Mouse (Mus musculus): Measurements from ENCODE around the gene Cfap44. TPM values are rescaled to one million over a fixed set of nuclear protein-coding genes. Genes with fewer than 3 reads are reported as not detected.

The Cfap44 gene
- polyA plus RNA-seq, 1 experiment from 2014 or later: 0.74 TPM

GRCm38 (mm10) chr16:44526044-44526443 is 131.4 kb downstream of the Cfap44 start:
- no peaks in the 10 kb centered on the region for H3K9me3 ChIP-seq (ENCODE audit: low read length)
- 86% methylated on average over 1 of the region's 1 CpGs for WGBS
- H3K4me2 ChIP-seq (replicated peaks; ENCODE audit: low read depth, low read length): no peak overlapping the region

GRCm38 (mm10) chr16:44526689-44527088 is 132.1 kb downstream of the Cfap44 start:
- H3K9me3 ChIP-seq (ENCODE audit: low read length): no peaks in the 10 kb centered on the region
- H3K4me3 ChIP-seq (ENCODE audit: low read length): no peak overlapping the region
- no peak for ATAC-seq (ENCODE audit: low FRiP score, low TSS enrichment)
- H3K4me1 ChIP-seq (ENCODE audit: insufficient read depth, low read length): peaks cover 51% of the 10 kb centered on the region
- H3K4me2 ChIP-seq (replicated peaks; ENCODE audit: low read depth, low read length): no peak overlapping the region
- H3K27ac ChIP-seq (ENCODE audit: low read length): peak overlapping the region; percentile 20; the same call in 1 of the 2 replicates
- peak overlapping the region; percentile 31; the same call in 1 of the 2 replicates for H3K9ac ChIP-seq (replicated peaks; ENCODE audit: low read length)
- H3K36me3 ChIP-seq (ENCODE audit: insufficient read depth, low read length): no peaks in the 10 kb centered on the region
- 29% methylated on average over 12 of the region's 12 CpGs for WGBS
- H3K27me3 ChIP-seq (ENCODE audit: insufficient read depth, low read length): no peaks in the 10 kb centered on the region

More at GRCm38 (mm10) chr16:44526044-44526443, 131.4 kb downstream of the Cfap44 start:
- no peak for ATAC-seq (ENCODE audit: low FRiP score, low TSS enrichment)
- Histone ChIP-seq H3K4me3 (ENCODE audit: low read length) (no peak overlapping the region), H3K27ac (ENCODE audit: low read length) (no peak overlapping the region), H3K9ac (replicated peaks; ENCODE audit: low read length) (no peak overlapping the region), H3K27me3 (ENCODE audit: insufficient read depth, low read length) (no peaks in the 10 kb centered on the region), H3K36me3 (ENCODE audit: insufficient read depth, low read length) (peaks cover under 1% of the 10 kb centered on the region), H3K4me1 (ENCODE audit: insufficient read depth, low read length) (peaks cover 45% of the 10 kb centered on the region)

- H3K9me3 ChIP-seq (ENCODE audit: low read length): no peaks in the 10 kb centered on the region
- ATAC-seq (ENCODE audit: low FRiP score, low TSS enrichment): no peak
- H3K27me3 ChIP-seq (ENCODE audit: insufficient read depth, low read length): no peaks in the 10 kb centered on the region
- WGBS: 41% methylated on average over 11 of the region's 11 CpGs
- H3K4me1 ChIP-seq (ENCODE audit: insufficient read depth, low read length): peaks cover 54% of the 10 kb centered on the region
- no peak overlapping the region for H3K27ac ChIP-seq (ENCODE audit: low read length)
- H3K4me3 ChIP-seq (ENCODE audit: low read length): no peak overlapping the region
- H3K4me2 ChIP-seq (replicated peaks; ENCODE audit: low read depth, low read length): no peak overlapping the region
- peaks cover 4% of the 10 kb centered on the region; the same call in 1 of the 2 replicates for H3K36me3 ChIP-seq (ENCODE audit: insufficient read depth, low read length)
- no peak overlapping the region for H3K9ac ChIP-seq (replicated peaks; ENCODE audit: low read length)
Measured at GRCm38 (mm10) chr16:44527218-44527905, 132.8 kb downstream of the Cfap44 start.

- Histone ChIP-seq H3K9me3 (ENCODE audit: low read length) (no peaks in the 10 kb centered on the region), H3K4me1 (ENCODE audit: insufficient read depth, low read length) (peaks cover 70% of the 10 kb centered on the region), H3K36me3 (ENCODE audit: insufficient read depth, low read length) (peaks cover 7% of the 10 kb centered on the region; the same call in 1 of the 2 replicates), H3K27me3 (ENCODE audit: insufficient read depth, low read length) (no peaks in the 10 kb centered on the region), H3K4me3 (ENCODE audit: low read length) (no peak overlapping the region), H3K9ac (replicated peaks; ENCODE audit: low read length) (no peak overlapping the region), H3K4me2 (replicated peaks; ENCODE audit: low read depth, low read length) (no peak overlapping the region), H3K27ac (ENCODE audit: low read length) (no peak overlapping the region)
- WGBS: 79% methylated on average over 7 of the region's 7 CpGs
- ATAC-seq (ENCODE audit: low FRiP score, low TSS enrichment): no peak
Measured at GRCm38 (mm10) chr16:44528955-44529354, 134.4 kb downstream of the Cfap44 start.

DNA sequence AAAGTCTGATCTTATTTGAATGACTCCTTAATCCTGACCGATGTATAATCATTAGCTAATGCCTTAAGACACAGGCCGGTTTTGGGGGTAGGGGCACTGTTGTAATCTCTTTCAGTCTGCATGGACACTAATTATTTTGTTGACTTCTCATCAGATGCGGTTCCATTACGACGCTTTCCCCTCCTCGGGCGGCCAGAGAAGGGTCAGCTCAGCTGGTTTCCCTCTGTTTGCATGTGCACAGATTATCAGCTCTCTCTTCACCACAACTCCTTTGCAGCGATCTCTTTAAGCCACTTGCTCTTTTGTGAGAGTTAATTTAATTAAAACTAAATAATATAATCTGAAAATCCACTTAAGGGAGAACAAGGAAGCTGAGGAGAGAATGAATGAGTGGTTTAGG is 135.1 kb downstream of the Cfap44 start:
- no peak for ATAC-seq (ENCODE audit: low FRiP score, low TSS enrichment)
- peak overlapping the region; percentile 12; the same call in 1 of the 2 replicates for H3K4me2 ChIP-seq (replicated peaks; ENCODE audit: low read depth, low read length)
- no peak overlapping the region for H3K4me3 ChIP-seq (ENCODE audit: low read length)
- H3K27me3 ChIP-seq (ENCODE audit: insufficient read depth, low read length): no peaks in the 10 kb centered on the region
- H3K9ac ChIP-seq (replicated peaks; ENCODE audit: low read length): no peak overlapping the region
- WGBS: 49% methylated on average over 8 of the region's 8 CpGs
- no peaks in the 10 kb centered on the region for H3K9me3 ChIP-seq (ENCODE audit: low read length)
- H3K4me1 ChIP-seq (ENCODE audit: insufficient read depth, low read length): peaks cover 75% of the 10 kb centered on the region
- peaks cover 7% of the 10 kb centered on the region; the same call in 1 of the 2 replicates for H3K36me3 ChIP-seq (ENCODE audit: insufficient read depth, low read length)
- 0 out of 2 replicates have a peak overlapping the region, but pooled peaks have one; percentile 29 for H3K27ac ChIP-seq (ENCODE audit: low read length)

DNA sequence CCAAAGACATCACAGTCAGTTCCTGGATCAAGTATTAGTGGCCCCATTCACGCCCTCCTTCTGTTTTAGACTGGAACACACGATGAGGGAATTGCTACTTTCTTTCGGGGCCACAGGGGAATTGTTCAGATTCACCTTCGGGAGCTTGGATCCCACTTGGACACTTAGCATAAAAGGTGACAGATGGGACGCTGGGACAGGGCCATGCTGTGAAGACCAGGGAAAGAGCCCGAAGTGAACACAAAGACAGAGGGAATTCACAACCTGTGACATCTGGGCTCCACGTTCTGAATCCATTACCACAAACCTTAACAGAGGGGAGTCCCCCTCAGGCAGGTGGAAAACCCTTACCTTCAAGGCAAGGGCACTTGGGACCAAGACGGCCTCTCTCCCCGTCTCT is 135.6 kb downstream of the Cfap44 start:
- no peak overlapping the region for H3K27ac ChIP-seq (ENCODE audit: low read length)
- H3K27me3 ChIP-seq (ENCODE audit: insufficient read depth, low read length): no peaks in the 10 kb centered on the region
- WGBS: 32% methylated on average over 9 of the region's 9 CpGs
- ATAC-seq (ENCODE audit: low FRiP score, low TSS enrichment): no peak
- H3K9me3 ChIP-seq (ENCODE audit: low read length): no peaks in the 10 kb centered on the region
- peaks cover 7% of the 10 kb centered on the region; the same call in 1 of the 2 replicates for H3K36me3 ChIP-seq (ENCODE audit: insufficient read depth, low read length)
- H3K4me3 ChIP-seq (ENCODE audit: low read length): no peak overlapping the region
- no peak overlapping the region for H3K9ac ChIP-seq (replicated peaks; ENCODE audit: low read length)
- peak overlapping the region; percentile 54 for H3K4me2 ChIP-seq (replicated peaks; ENCODE audit: low read depth, low read length)
- peaks cover 75% of the 10 kb centered on the region for H3K4me1 ChIP-seq (ENCODE audit: insufficient read depth, low read length)

GRCm38 (mm10) chr16:44530829-44531228 is 136.2 kb downstream of the Cfap44 start:
- peak overlapping the region; percentile 40; the same call in 1 of the 2 replicates for H3K27ac ChIP-seq (ENCODE audit: low read length)
- peaks cover 7% of the 10 kb centered on the region; the same call in 1 of the 2 replicates for H3K36me3 ChIP-seq (ENCODE audit: insufficient read depth, low read length)
- peak overlapping the region; percentile 27 for H3K4me3 ChIP-seq (ENCODE audit: low read length)
- H3K27me3 ChIP-seq (ENCODE audit: insufficient read depth, low read length): no peaks in the 10 kb centered on the region
- H3K9me3 ChIP-seq (ENCODE audit: low read length): no peaks in the 10 kb centered on the region
- WGBS: 8% methylated on average over 7 of the region's 7 CpGs
- peak; percentile 76; the same call in 1 of the 2 replicates for ATAC-seq (ENCODE audit: low FRiP score, low TSS enrichment)
- H3K9ac ChIP-seq (replicated peaks; ENCODE audit: low read length): peak overlapping the region; percentile 51; the same call in 1 of the 2 replicates
- H3K4me1 ChIP-seq (ENCODE audit: insufficient read depth, low read length): peaks cover 75% of the 10 kb centered on the region
- peak overlapping the region; percentile 54 for H3K4me2 ChIP-seq (replicated peaks; ENCODE audit: low read depth, low read length)

- Histone ChIP-seq H3K9ac (replicated peaks; ENCODE audit: low read length) (peak overlapping the region; percentile 51; the same call in 1 of the 2 replicates), H3K27ac (ENCODE audit: low read length) (peak overlapping the region; percentile 40; the same call in 1 of the 2 replicates), H3K4me2 (replicated peaks; ENCODE audit: low read depth, low read length) (peak overlapping the region; percentile 54), H3K4me3 (ENCODE audit: low read length) (peak overlapping the region; percentile 27), H3K27me3 (ENCODE audit: insufficient read depth, low read length) (no peaks in the 10 kb centered on the region), H3K36me3 (ENCODE audit: insufficient read depth, low read length) (peaks cover 7% of the 10 kb centered on the region; the same call in 1 of the 2 replicates), H3K4me1 (ENCODE audit: insufficient read depth, low read length) (peaks cover 73% of the 10 kb centered on the region), H3K9me3 (ENCODE audit: low read length) (no peaks in the 10 kb centered on the region)
- peak; percentile 5; the same call in 1 of the 2 replicates for ATAC-seq (ENCODE audit: low FRiP score, low TSS enrichment)
- 35% methylated on average over 12 of the region's 12 CpGs for WGBS
Measured at GRCm38 (mm10) chr16:44531239-44531797, 136.7 kb downstream of the Cfap44 start.
